Mouse (Mus musculus) midbrain, embryonic 10.5 days (tissue): ENCODE results near the gene Hdac5. TPM values are rescaled to one million over a fixed set of nuclear protein-coding genes. Genes with fewer than 3 reads are reported as not detected.
"Not testable (repeated sequence)": the region's sequence is repeated elsewhere in the genome, so short reads cannot be mapped to it uniquely, and the experiment has no call there.

ENCODE experiments used
- DNase-seq: peaks from one replicate; pipeline ENCODE4 v3.0.0-alpha.2; 2017; ENCODE audit warnings: low spot score
- H3K27ac ChIP-seq: fragments of 300-500 bp; sonication (generic); replicated peaks from 2 replicates; pipeline ENCODE4 v1.5.1; 2016; ENCODE audit warnings: mild to moderate bottlenecking
- H3K27me3 ChIP-seq: fragments of 300-500 bp; sonication (generic); 2 replicates; pipeline ENCODE4 v1.6.1; 2016; ENCODE audit warnings: low read depth, mild to moderate bottlenecking; ENCODE audit not compliant: poor library complexity, severe bottlenecking
- H3K36me3 ChIP-seq: fragments of 300-500 bp; sonication (generic); 2 replicates; pipeline ENCODE4 v1.6.1; 2016; ENCODE audit warnings: mild to moderate bottlenecking, moderate library complexity
- H3K4me1 ChIP-seq: fragments of 300-500 bp; sonication (generic); 2 replicates; pipeline ENCODE4 v1.6.1; 2016
- H3K4me3 ChIP-seq: fragments of 300-500 bp; sonication (generic); 2 replicates; pipeline ENCODE4 v1.5.1; 2016; ENCODE audit warnings: mild to moderate bottlenecking, moderate library complexity
- H3K9me3 ChIP-seq: fragments of 300-500 bp; sonication (generic); replicated peaks from 2 replicates; pipeline ENCODE4 v1.6.1; 2016; ENCODE audit warnings: mild to moderate bottlenecking
- WGBS: fragments of 180-500 bp; shearing (Covaris S2); methylation state at CpG from one replicate; pipeline ENCODE4 v1.1.7; 2016; 5-methylcytosine and 5-hydroxymethylcytosine counted together
- polyA plus RNA-seq: library from polyadenylated mRNA; unstranded; fragments of >200 nt; fragmentation: Nextera tagmentation; extraction: Ambion mirVana; gene quantifications from 2 replicates; pipeline ENCODE4 v1.2.1, GENCODE M21; 2016

Hdac5 gene
- polyA plus RNA-seq, 1 experiment from 2014 or later = 57.3 TPM

- Histone ChIP-seq H3K27me3 (no peaks in the 10 kb centered on the region), H3K36me3 (peaks cover 26% of the 10 kb centered on the region), H3K9me3 (no peaks in the 10 kb centered on the region), H3K27ac (peak overlapping the region; percentile 98), H3K4me1 (peaks cover 38% of the 10 kb centered on the region), H3K4me3 (peak overlapping the region; percentile 97)
- 72% methylated on average over 3 of the region's 3 CpGs for WGBS
- DNase-seq = no peak
These were observed 44.3 kb downstream of the Hdac5 start for GRCm38 (mm10) chr11:102185677-102186076.

GRCm38 (mm10) chr11:102184646-102185495 lies 45.1 kb downstream of the Hdac5 start, which contains the start of gene Lsm12:
Lsm12 (minus strand) TSS chr11:102185296.
- Histone ChIP-seq H3K9me3 (no peaks in the 10 kb centered on the region), H3K27me3 (no peaks in the 10 kb centered on the region), H3K27ac (peak within 1 kb of the TSS; percentile 98), H3K4me3 (peak within 1 kb of the TSS; percentile 97), H3K36me3 (peaks cover 34% of the 10 kb centered on the region), H3K4me1 (peaks cover 30% of the 10 kb centered on the region)
- WGBS = under 1% methylated on average over 70 of the region's 70 CpGs
- DNase-seq = peak; percentile 94

GRCm38 (mm10) chr11:102184253-102184645 lies 45.7 kb downstream of the Hdac5 start:
- peaks cover 40% of the 10 kb centered on the region for H3K36me3 ChIP-seq
- peaks cover 25% of the 10 kb centered on the region for H3K4me1 ChIP-seq
- peak overlapping the region; percentile 97 for H3K4me3 ChIP-seq
- 7% methylated on average over 7 of the region's 7 CpGs for WGBS
- H3K27me3 ChIP-seq = no peaks in the 10 kb centered on the region
- no peak for DNase-seq
- no peaks in the 10 kb centered on the region for H3K9me3 ChIP-seq
- H3K27ac ChIP-seq = peak overlapping the region; percentile 98

GRCm38 (mm10) chr11:102179836-102180235 lies 50.1 kb downstream of the Hdac5 start:
- H3K36me3 ChIP-seq = peaks cover 84% of the 10 kb centered on the region
- no peaks in the 10 kb centered on the region for H3K9me3 ChIP-seq
- no peak for DNase-seq
- H3K27ac ChIP-seq = no peak overlapping the region
- H3K4me3 ChIP-seq = no peak overlapping the region
- H3K27me3 ChIP-seq = no peaks in the 10 kb centered on the region
- H3K4me1 ChIP-seq = peaks cover 16% of the 10 kb centered on the region

- Histone ChIP-seq H3K9me3 (no peaks in the 10 kb centered on the region), H3K4me1 (no peaks in the 10 kb centered on the region), H3K27ac (no peak overlapping the region), H3K4me3 (no peak overlapping the region), H3K27me3 (no peaks in the 10 kb centered on the region), H3K36me3 (peaks cover 95% of the 10 kb centered on the region)
- WGBS = 96% methylated on average over 5 of the region's 5 CpGs
- no peak for DNase-seq
These were observed 61.3 kb downstream of the Hdac5 start for GRCm38 (mm10) chr11:102168689-102169088.

- peaks cover 96% of the 10 kb centered on the region for H3K36me3 ChIP-seq
- no peak for DNase-seq
- 93% methylated on average over 5 of the region's 5 CpGs for WGBS
- no peak overlapping the region for H3K27ac ChIP-seq
- no peaks in the 10 kb centered on the region for H3K9me3 ChIP-seq
- H3K27me3 ChIP-seq = no peaks in the 10 kb centered on the region
- no peaks in the 10 kb centered on the region for H3K4me1 ChIP-seq
- H3K4me3 ChIP-seq = no peak overlapping the region
These were observed 62.4 kb downstream of the Hdac5 start for GRCm38 (mm10) chr11:102167539-102167938.

GRCm38 (mm10) chr11:102165971-102166722 lies 63.8 kb downstream of the Hdac5 start:
- Histone ChIP-seq H3K27ac (no peak overlapping the region), H3K4me1 (no peaks in the 10 kb centered on the region), H3K27me3 (no peaks in the 10 kb centered on the region), H3K9me3 (no peaks in the 10 kb centered on the region), H3K4me3 (no peak overlapping the region), H3K36me3 (peaks cover 99% of the 10 kb centered on the region)
- no peak for DNase-seq
- WGBS = 85% methylated on average over 6 of the region's 6 CpGs

- no peaks in the 10 kb centered on the region for H3K9me3 ChIP-seq
- H3K4me3 ChIP-seq = no peak overlapping the region
- 80% methylated on average over 5 of the region's 5 CpGs for WGBS
- DNase-seq = no peak
- no peak overlapping the region for H3K27ac ChIP-seq
- peaks cover 13% of the 10 kb centered on the region for H3K4me1 ChIP-seq
- H3K36me3 ChIP-seq = peaks cover 44% of the 10 kb centered on the region
- H3K27me3 ChIP-seq = no peaks in the 10 kb centered on the region
These were observed 70.2 kb downstream of the Hdac5 start for GRCm38 (mm10) chr11:102159781-102160180.

- H3K27ac ChIP-seq, H3K4me3 ChIP-seq, DNase-seq, H3K27me3 ChIP-seq, H3K9me3 ChIP-seq: not testable (repeated sequence)
- Histone ChIP-seq H3K4me1 (peaks cover 15% of the 10 kb centered on the region), H3K36me3 (peaks cover 44% of the 10 kb centered on the region)
- WGBS = 82% methylated on average over 2 of the region's 2 CpGs
These were observed 71.9 kb downstream of the Hdac5 start for GRCm38 (mm10) chr11:102158024-102158423.

- peaks cover 41% of the 10 kb centered on the region for H3K36me3 ChIP-seq
- DNase-seq = no peak
- peak overlapping the region; percentile 76 for H3K4me3 ChIP-seq
- no peak overlapping the region for H3K27ac ChIP-seq
- no peaks in the 10 kb centered on the region for H3K27me3 ChIP-seq
- no peaks in the 10 kb centered on the region for H3K9me3 ChIP-seq
- WGBS = 17% methylated on average over 1 of the region's 1 CpGs
- peaks cover 15% of the 10 kb centered on the region for H3K4me1 ChIP-seq
These were observed 73.2 kb downstream of the Hdac5 start for GRCm38 (mm10) chr11:102156786-102157089.

GRCm38 (mm10) chr11:102156039-102156785 lies 73.8 kb downstream of the Hdac5 start, which contains the start of gene Tmem101:
Tmem101 (minus strand) TSS chr11:102156404.
- Histone ChIP-seq H3K9me3 (no peaks in the 10 kb centered on the region), H3K27ac (peak within 1 kb of the TSS; percentile 88), H3K4me1 (peaks cover 15% of the 10 kb centered on the region), H3K4me3 (peak within 1 kb of the TSS; percentile 76), H3K36me3 (peaks cover 36% of the 10 kb centered on the region), H3K27me3 (no peaks in the 10 kb centered on the region)
- under 1% methylated on average over 37 of the region's 37 CpGs for WGBS
- peak; percentile 88 for DNase-seq

- peak overlapping the region; percentile 29 for H3K4me3 ChIP-seq
- peak; percentile 33 for DNase-seq
- peaks cover 74% of the 10 kb centered on the region for H3K27me3 ChIP-seq
- 13% methylated on average over 34 of the region's 34 CpGs for WGBS
- H3K27ac ChIP-seq = no peak overlapping the region
- peaks cover 3% of the 10 kb centered on the region for H3K36me3 ChIP-seq
- H3K4me1 ChIP-seq = peaks cover 33% of the 10 kb centered on the region
- H3K9me3 ChIP-seq = no peaks in the 10 kb centered on the region
These were observed 82.6 kb downstream of the Hdac5 start for GRCm38 (mm10) chr11:102147213-102147989.
